Mouse (Mus musculus): ENCODE data around the gene Tas2r126.

Tas2r126 gene

GRCm38 (mm10) chr6:42484633-42485032 is 50.3 kb downstream of the Tas2r126 start:
- no peak for DNase-seq (ENCODE audit: low read depth in 1 of 2, low spot score in 2 of 2)

Measured in monocyte, adult 2 months (primary cell).